Mouse (Mus musculus) layer of hippocampus, adult 8-10 months (tissue): ENCODE measurements at regions not wholly inside any gene's neighbourhood (a gene's known extent, or its start where the extent isn't known, plus 50 kb on each side); places are given as distances from the start of the nearest gene placed in this dataset.
"Not testable (repeated sequence)": the region's sequence is repeated elsewhere in the genome, so short reads cannot be mapped to it uniquely, and the experiment has no call there.

ENCODE experiments used
- DNase-seq, 2 experiments: peaks; one replicate each; pipeline ENCODE4 v3.0.0; 2022; ENCODE audit warnings: low spot score in 2 of 2

DNA sequence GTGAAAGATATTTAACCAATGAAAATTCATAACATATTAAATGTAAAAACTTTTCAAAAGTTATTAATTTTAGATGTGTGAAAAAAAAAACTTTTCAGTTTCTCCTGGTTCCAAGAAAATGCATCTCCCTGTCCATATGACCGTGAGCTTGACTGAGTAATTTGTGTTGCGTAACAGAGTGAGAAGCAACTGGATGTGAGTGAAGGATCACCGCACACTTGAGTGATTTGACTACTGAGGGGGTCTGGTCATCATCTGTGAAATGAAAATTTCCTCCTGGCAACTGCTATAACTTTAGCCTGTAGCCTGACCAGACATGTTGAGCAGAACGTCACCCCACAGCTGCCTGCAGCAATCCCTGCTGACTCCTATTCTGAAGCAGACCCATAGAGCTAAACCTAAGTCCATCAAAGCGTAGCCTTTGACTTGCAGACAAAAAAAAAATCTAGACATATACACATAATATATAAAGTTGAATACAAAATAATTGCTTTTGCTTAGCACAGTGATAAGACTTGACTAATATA is 461.2 kb downstream of the Brinp3 start:
- DNase-seq, result no peak

- DNase-seq, result no peak
These were observed 461.8 kb downstream of the Brinp3 start for GRCm38 (mm10) chr1:146956347-146956746.

DNA sequence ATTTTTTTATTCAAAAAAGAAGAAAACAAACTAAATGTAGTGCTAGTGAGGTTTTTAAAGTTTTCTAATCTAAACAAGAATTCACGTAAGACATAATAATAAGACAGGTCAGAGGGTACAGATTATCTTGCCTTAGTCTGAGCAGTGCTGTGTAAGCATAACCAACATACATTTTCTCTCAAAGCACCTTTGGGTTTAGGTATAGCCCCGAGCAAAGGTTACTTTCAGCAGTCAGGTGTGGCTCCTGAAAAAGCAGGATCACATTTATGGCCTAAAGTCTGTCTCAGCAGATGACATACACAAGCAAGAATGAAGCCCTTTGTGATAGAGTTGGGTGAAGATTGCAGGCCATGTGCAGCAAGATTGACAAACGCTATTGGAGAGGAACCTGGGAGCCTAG is 465.9 kb downstream of the Brinp3 start:
- no peak for DNase-seq

GRCm38 (mm10) chr1:146967534-146967933 is 473.0 kb downstream of the Brinp3 start:
- DNase-seq, result no peak

- no peak for DNase-seq
These were observed 473.4 kb downstream of the Brinp3 start for GRCm38 (mm10) chr1:146967993-146968392.

- no peak for DNase-seq
These were observed 489.1 kb downstream of the Brinp3 start for GRCm38 (mm10) chr1:146983433-146984186.

- no peak for DNase-seq
These were observed 505.5 kb downstream of the Brinp3 start for GRCm38 (mm10) chr1:147000018-147000417.

GRCm38 (mm10) chr1:147047714-147048113 is 553.2 kb downstream of the Brinp3 start:
- no peak for DNase-seq

- DNase-seq, result no peak
These were observed 563.9 kb downstream of the Brinp3 start for GRCm38 (mm10) chr1:147058504-147058903.

DNA sequence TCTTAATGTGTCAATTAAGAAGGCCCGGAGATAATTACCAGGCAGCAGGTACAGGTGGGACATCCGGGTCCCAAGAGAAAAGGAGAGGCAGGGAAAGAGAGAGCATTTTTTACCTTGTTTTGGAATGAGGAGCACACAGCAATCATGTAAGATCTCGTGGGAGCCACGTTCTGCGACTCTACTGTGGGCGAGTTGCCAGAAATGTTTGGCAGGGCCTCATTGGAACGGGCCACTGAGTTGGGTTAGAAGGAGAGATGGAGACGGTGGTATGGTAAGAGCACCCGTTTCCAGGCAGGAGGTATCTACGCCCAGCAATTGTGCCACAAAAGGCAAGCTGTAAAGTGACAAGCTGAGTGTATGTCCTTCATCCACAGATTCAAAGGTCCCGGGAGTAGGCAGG is 579.6 kb downstream of the Brinp3 start:
- no peak for DNase-seq

- DNase-seq, result no peak
These were observed 589.7 kb downstream of the Brinp3 start for GRCm38 (mm10) chr1:147084129-147084799.

DNA sequence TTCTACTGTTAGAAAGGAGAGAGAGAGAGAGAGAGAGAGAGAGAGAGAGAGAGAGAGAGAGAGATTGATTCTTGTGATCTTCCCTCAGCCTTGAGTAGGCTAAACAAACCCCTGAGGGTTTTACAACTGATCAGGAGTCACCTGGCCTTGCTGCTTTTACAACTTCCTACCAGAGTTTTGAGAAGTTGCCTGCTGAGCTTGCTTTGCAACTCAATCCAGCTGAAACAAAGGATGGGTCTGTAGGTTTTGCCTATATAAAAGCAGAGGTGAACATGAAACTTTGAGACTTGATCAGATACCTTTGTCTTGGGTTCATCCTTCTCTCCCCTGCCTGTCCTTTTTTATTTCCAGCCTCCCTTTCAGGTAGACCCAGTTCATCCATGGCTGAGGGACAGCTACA is 631.0 kb downstream of the Brinp3 start:
- DNase-seq, result no peak

DNA sequence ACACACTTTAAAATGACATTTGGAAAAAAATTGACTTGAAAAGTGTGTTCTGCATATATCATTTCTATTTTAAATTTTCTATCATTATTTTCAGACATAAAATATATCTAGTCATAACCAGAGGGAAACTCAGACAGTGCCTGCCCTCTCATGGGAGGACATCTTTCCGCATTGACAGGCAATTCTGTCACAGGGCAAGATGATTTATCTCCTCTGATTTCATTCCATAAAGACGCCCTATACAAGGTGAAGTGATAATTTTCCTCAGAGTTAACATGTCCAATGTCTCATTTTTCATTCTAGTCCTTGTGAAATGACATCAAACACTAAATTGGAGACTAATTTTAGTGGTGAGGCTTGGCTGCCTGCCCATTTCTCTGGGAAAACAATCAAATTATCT is 643.6 kb downstream of the Brinp3 start:
- no peak for DNase-seq

DNA sequence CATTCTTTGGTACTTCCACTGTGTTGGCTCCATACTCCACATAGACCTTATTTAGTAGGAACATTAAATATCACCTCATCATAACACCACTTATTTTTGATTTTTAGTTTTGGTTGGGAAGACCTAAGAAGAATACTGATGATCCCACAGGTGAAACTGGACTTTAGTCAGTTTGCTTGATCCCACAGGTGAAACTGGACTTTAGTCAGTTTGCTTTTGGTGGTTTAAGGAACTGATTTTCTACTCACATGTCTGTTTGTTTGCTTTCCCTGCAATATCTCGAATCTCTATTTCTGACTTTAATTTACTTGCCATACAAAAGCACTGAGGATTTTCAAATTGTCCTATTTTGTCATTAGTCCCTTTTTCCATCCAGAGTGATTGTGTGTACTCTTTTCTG is 680.8 kb downstream of the Brinp3 start:
- no peak for DNase-seq

GRCm38 (mm10) chr1:147186799-147187198 is 692.2 kb downstream of the Brinp3 start:
- no peak for DNase-seq

GRCm38 (mm10) chr1:147187251-147188025 is 692.9 kb downstream of the Brinp3 start:
- no peak for DNase-seq

DNA sequence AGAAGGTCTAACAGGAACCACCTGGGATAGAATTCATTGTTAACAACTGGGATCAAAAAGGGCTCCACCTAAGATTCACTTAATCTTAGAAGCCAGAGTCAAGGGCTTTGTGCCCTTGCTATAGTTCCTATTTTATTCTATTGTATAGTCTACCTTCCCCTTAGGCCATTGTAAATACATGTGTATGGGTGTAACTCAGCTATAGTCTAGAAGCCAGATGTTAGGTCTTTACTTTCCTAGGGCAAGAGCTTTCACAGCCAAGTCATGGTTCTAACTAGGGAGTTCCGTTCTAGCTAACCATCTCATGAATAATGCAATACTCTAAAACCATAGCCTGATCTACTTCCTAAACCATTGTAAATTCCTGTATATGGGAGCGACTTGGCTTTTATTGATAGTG is 705.4 kb downstream of the Brinp3 start:
- not testable (repeated sequence) for DNase-seq

GRCm38 (mm10) chr1:147214890-147215289 is 720.3 kb downstream of the Brinp3 start:
- DNase-seq, result not testable (repeated sequence)

- no peak for DNase-seq
These were observed 723.4 kb downstream of the Brinp3 start for GRCm38 (mm10) chr1:147217965-147218364.

GRCm38 (mm10) chr1:147219438-147219837 is 724.9 kb downstream of the Brinp3 start:
- no peak for DNase-seq

GRCm38 (mm10) chr1:147223232-147223925 is 728.8 kb downstream of the Brinp3 start:
- DNase-seq, result no peak
